Mouse (Mus musculus) hindbrain, postnatal 0 days (tissue): ENCODE results near the gene Ccdc12. TPM values are rescaled to one million over a fixed set of nuclear protein-coding genes. Genes with fewer than 3 reads are reported as not detected.

Source experiments
- ATAC-seq: fragments of 200-750 bp; cut with Nextera tagmentation; 2 replicates; pipeline ENCODE4 v1.8.0; 2017; ENCODE audit warnings: mild to moderate bottlenecking, moderate TSS enrichment, moderate library complexity
- DNase-seq: peaks from one replicate; pipeline ENCODE4 v3.0.0-alpha.2; 2015; ENCODE audit warnings: low spot score
- H3K27ac ChIP-seq: fragments of 300-500 bp; sonication (generic); 2 replicates; pipeline ENCODE4 v1.5.1; 2014; ENCODE audit warnings: mild to moderate bottlenecking
- H3K27me3 ChIP-seq: fragments of 300-500 bp; sonication (generic); 2 replicates; pipeline ENCODE4 v1.6.1; 2014; ENCODE audit warnings: low read length, mixed read lengths; ENCODE audit not compliant: insufficient read depth
- H3K36me3 ChIP-seq: fragments of 300-500 bp; sonication (generic); 2 replicates; pipeline ENCODE4 v1.6.1; 2014; ENCODE audit warnings: low read length, mixed read lengths; ENCODE audit not compliant: insufficient read depth
- H3K4me1 ChIP-seq: fragments of 300-500 bp; sonication (generic); 2 replicates; pipeline ENCODE4 v1.6.1; 2014; ENCODE audit warnings: antibody characterized with exemption, low read length, mixed read lengths; ENCODE audit not compliant: insufficient read depth
- H3K4me2 ChIP-seq: fragments of 300-500 bp; sonication (generic); 2 replicates; pipeline ENCODE4 v1.6.1; 2014; ENCODE audit warnings: low read depth, mild to moderate bottlenecking, low read length, moderate library complexity, mixed read lengths
- H3K4me3 ChIP-seq: fragments of 300-500 bp; sonication (generic); 2 replicates; pipeline ENCODE4 v1.5.1; 2014; ENCODE audit warnings: low read length
- H3K9ac ChIP-seq: fragments of 300-500 bp; sonication (generic); replicated peaks from 2 replicates; pipeline ENCODE4 v1.6.1; 2014; ENCODE audit warnings: mild to moderate bottlenecking, low read length, moderate library complexity, mixed read lengths
- H3K9me3 ChIP-seq: fragments of 300-500 bp; sonication (generic); 2 replicates; pipeline ENCODE4 v1.6.1; 2016; ENCODE audit warnings: low read length, mixed read lengths
- CTCF ChIP-seq: IDR thresholded peaks from 2 replicates; pipeline ENCODE4 v1.5.1; 2016; ENCODE audit warnings: antibody characterized with exemption, control low read depth, low read depth
- WGBS: fragments of 180-500 bp; shearing (Covaris S2); extraction: QIAGEN DNeasy Blood & Tissue Kit; methylation state at CpG from one replicate; pipeline ENCODE4 v1.1.7; 2014; 5-methylcytosine and 5-hydroxymethylcytosine counted together
- polyA plus RNA-seq: library from polyadenylated mRNA; unstranded; fragments of >200 nt; fragmentation: Nextera tagmentation; extraction: Ambion mirVana; gene quantifications from 2 replicates; pipeline ENCODE4 v1.2.1, GENCODE M21; 2015
- total RNA-seq: library from RNA; depleted of rRNA; stranded (reverse); fragments of >200 nt; gene quantifications from 2 replicates; pipeline ENCODE4 v1.2.3, GENCODE M21; 2014

Ccdc12 gene
- total and polyA plus RNA-seq, 2 experiments from 2014 or later, result 17.0 to 113 TPM

DNA sequence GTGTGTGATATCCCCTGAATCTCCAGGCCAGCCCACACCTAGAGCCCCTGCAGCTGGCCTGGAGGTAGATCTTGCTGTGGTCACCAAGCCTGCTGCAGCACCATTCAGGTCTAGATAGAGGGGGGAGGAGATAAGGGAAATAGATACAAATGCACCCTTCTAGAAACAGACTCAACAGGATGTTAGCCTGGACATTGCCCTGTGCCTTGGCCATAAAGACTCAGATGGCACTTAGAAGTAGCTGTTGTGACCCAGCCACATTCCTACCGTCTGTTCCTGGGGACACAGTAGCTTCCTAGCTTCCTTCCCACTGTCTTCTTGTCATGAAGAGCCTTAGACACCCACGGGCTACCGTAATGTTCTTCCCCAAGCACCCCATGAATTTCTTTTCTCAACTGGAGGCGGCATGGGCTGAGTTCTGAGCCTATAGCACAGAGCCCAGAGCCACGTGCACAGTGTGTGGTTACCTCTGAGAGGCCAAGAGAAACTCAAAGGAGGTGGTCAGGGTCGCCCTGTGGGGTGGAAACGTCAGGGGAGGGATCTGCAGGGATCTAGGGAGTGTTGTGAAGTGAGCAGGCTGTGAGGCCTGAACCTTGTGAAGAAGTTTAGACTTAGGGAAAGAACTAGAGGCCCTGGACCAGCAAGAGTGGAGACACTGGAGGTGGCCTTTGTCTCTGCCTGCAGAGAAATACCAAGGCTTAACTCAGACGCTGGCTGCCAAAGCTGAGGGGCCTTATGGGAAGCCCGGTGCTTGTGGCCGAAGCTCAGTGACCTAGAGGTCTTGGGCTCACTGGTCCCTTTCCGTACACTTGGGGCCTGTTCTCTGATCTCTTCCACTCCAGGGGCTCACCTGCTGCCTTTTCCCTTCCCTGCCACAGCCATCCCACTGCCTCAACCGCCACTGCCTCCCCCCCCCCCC, 45.1 kb downstream of the Ccdc12 start:
- no peak for TF ChIP-seq CTCF

DNA sequence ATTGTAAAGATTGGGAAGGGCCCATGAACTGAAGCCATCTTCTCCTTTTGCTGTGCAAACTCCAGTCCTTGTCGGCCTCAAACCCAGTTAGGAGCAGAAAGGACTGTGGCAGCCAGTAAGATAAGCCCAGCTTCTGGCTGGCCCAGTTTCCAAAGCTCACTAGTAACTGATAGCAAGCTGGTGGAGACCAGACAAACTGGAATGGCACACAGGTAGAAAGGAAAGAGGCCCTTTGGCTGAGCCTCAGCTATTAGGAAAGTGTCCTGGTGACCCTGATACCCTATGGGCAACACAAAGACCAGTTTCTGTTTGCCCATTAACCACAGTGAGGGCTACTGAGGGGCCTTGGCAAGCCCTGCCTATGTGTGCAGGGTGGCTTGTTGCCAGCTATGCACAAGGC, 46.5 kb downstream of the Ccdc12 start:
- no peaks in the 10 kb centered on the region for H3K36me3 ChIP-seq
- TF ChIP-seq CTCF, result no peak
- no peak overlapping the region for H3K9ac ChIP-seq
- H3K4me3 ChIP-seq, result no peak overlapping the region
- no peaks in the 10 kb centered on the region for H3K27me3 ChIP-seq
- no peak overlapping the region for H3K4me2 ChIP-seq
- H3K27ac ChIP-seq, result no peak overlapping the region
- H3K4me1 ChIP-seq, result no peaks in the 10 kb centered on the region
- 83% methylated on average over 1 of the region's 1 CpGs for WGBS
- peak; percentile 36 for DNase-seq
- ATAC-seq, result no peak
- no peaks in the 10 kb centered on the region for H3K9me3 ChIP-seq

More for the DNA sequence above, 45.1 kb downstream of the Ccdc12 start:
- no peaks in the 10 kb centered on the region for H3K4me1 ChIP-seq
- H3K27me3 ChIP-seq, result no peaks in the 10 kb centered on the region
- DNase-seq (no peak), ATAC-seq (no peak)
- no peaks in the 10 kb centered on the region for H3K36me3 ChIP-seq
- H3K27ac ChIP-seq, result no peak overlapping the region
- 80% methylated on average over 11 of the region's 12 CpGs for WGBS
- no peak overlapping the region for H3K9ac ChIP-seq
- H3K4me2 ChIP-seq, result no peak overlapping the region
- H3K9me3 ChIP-seq, result no peaks in the 10 kb centered on the region
- no peak overlapping the region for H3K4me3 ChIP-seq

DNA sequence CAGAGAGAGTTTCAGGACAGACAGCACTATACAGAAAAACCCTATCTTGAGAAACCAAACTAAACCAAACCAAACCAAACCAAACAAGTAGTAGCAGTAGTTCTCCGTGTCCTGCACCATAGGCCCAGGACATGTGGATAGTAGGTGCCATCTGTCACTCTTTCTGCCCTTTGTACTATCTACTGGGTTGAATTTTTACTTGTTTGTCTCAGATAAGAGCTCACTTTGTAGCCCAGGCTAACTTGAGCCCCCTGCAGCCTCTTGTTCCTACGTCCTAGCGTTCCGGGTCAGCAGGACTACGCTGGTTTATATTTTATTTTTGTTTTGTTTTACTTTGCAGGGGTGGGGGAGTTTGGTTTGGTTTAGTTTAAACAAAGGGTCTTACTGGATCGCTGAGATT, 47.6 kb downstream of the Ccdc12 start:
- Histone ChIP-seq H3K27ac (no peak overlapping the region), H3K36me3 (no peaks in the 10 kb centered on the region), H3K4me2 (no peak overlapping the region), H3K9ac (no peak overlapping the region), H3K9me3 (no peaks in the 10 kb centered on the region), H3K4me1 (no peaks in the 10 kb centered on the region), H3K4me3 (no peak overlapping the region), H3K27me3 (no peaks in the 10 kb centered on the region)
- ATAC-seq, result no peak
- DNase-seq, result no peak
- WGBS, result 91% methylated on average over 6 of the region's 6 CpGs
- TF ChIP-seq CTCF, result no peak

DNA sequence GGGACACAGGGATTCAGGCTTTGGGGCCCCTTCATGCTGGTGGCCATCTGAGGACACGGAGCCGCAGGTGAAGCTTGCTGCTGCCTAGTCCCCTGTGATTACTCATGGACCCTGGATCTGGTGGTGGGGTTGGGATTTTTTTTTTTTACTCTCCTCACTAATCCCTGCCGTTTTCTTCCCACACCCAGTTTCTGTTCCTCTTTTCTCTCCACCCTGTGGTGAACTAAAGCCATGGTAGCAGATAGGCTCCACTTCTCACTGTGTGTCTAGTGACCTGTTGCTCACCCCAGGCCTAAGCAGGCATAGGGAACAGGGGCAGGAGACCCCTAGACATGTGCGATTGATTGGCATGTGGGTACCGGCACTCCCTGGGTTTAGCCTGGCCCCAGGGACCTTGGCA, 50.5 kb downstream of the Ccdc12 start:
- Histone ChIP-seq H3K4me2 (no peak overlapping the region), H3K9me3 (no peaks in the 10 kb centered on the region), H3K4me3 (no peak overlapping the region), H3K9ac (no peak overlapping the region), H3K36me3 (no peaks in the 10 kb centered on the region), H3K27me3 (no peaks in the 10 kb centered on the region), H3K27ac (no peak overlapping the region), H3K4me1 (no peaks in the 10 kb centered on the region)
- no peak for TF ChIP-seq CTCF
- no peak for DNase-seq
- WGBS, result 78% methylated on average over 5 of the region's 5 CpGs
- no peak for ATAC-seq

DNA sequence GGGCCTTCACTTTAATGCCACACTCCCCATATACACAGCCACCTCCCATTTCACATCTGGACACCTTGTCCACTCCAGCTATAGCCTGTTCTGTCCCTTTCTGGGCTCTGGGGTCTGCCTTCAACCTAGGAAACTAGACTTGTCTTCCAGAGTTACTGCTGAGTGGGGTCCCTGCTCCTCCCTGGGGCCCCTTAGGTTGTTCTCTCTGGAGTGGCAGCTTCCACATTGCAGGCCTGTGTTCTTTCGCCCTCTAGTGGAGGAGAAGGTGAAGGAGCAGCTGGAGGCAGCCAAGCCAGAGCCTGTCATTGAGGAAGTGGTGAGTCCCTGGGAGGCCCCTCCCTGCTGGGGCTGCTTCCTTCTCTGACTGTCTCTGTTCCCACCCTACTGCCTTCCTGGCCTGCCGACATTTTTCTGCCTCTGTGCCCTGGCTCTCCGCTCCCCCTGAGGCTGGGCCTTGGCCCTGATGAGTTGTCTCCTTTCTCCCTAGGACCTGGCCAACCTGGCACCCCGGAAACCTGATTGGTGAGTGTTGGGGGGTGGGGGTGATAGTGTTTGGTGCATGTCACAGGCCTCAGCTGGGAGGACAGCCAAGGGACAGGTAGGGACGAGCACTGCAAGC, 53.4 kb downstream of the Ccdc12 start:
- DNase-seq, result peak; percentile 84
- Histone ChIP-seq H3K9me3 (no peaks in the 10 kb centered on the region), H3K27me3 (no peaks in the 10 kb centered on the region), H3K9ac (no peak overlapping the region), H3K36me3 (peaks cover 13% of the 10 kb centered on the region; the same call in 1 of the 2 replicates), H3K4me3 (no peak overlapping the region), H3K4me1 (no peaks in the 10 kb centered on the region), H3K4me2 (no peak overlapping the region), H3K27ac (no peak overlapping the region)
- WGBS, result 49% methylated on average over 5 of the region's 5 CpGs
- peak; percentile 94 for TF ChIP-seq CTCF
- ATAC-seq, result peak; percentile 89

DNA sequence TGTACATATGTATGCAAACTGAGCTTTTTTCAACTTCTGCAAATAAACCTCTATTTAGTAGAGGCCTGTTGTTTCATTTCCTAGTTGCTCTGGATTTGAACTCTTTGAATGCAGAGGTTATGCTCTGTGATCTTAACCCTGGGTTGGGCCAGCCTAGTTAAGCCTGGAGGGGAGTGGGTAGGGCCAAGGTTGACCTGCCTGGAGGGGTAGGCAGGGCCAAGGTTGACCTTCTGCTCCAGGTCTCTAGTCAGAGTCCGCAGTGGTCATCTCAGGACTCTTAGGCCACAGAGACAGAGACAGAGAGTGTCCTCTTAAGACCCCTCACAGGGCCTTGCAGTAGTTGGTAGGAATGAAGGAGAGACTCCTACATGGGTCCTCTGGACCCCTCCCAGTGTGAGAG, 55.2 kb downstream of the Ccdc12 start:
- peaks cover 13% of the 10 kb centered on the region; the same call in 1 of the 2 replicates for H3K36me3 ChIP-seq
- H3K9me3 ChIP-seq, result no peaks in the 10 kb centered on the region
- no peak for DNase-seq
- WGBS, result 95% methylated on average over 1 of the region's 1 CpGs
- no peak for TF ChIP-seq CTCF
- no peak overlapping the region for H3K27ac ChIP-seq
- H3K4me2 ChIP-seq, result no peak overlapping the region
- H3K4me3 ChIP-seq, result no peak overlapping the region
- no peaks in the 10 kb centered on the region for H3K27me3 ChIP-seq
- no peaks in the 10 kb centered on the region for H3K4me1 ChIP-seq
- ATAC-seq, result no peak
- H3K9ac ChIP-seq, result no peak overlapping the region
